Mouse (Mus musculus): ENCODE results near the gene Prr13.

GRCm38 (mm10) chr15:102460971-102461370 is 2.1 kb downstream of the Prr13 start:
- TF ChIP-seq CTCF (IDR thresholded peaks at IDR 0.05; ENCODE audit: low read depth, low read length) (no peak), GATA2 (IDR thresholded peaks at IDR 0.05; ENCODE audit: borderline replicate concordance, low read depth, low read length) (no peak)
